Mouse (Mus musculus): Measurements from ENCODE around the gene Col1a2.
A peak's percentile ranks its signal among the peaks of the same experiment; 100 is the strongest.

The Col1a2 gene

DNA sequence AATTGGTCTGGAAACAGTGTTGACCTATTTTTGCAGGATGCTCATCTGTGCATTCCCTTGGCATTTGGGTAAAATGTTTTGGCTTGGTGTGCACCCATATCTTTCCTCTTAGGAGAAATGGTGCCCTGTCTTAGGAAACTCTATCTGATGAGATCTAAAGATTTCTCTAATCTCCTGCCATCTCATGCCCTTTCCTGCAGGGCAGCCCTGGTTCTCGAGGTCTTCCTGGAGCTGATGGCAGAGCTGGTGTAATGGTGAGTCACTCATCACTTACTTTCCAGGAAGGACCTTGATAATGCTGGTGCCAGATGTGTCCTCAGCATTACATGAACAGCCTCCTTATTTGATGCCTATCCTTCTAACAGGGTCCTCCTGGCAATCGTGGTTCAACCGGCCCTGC lies 16.4 kb downstream of the Col1a2 start:
- no peak for DNase-seq (ENCODE audit: low spot score in 2 of 2)

DNA sequence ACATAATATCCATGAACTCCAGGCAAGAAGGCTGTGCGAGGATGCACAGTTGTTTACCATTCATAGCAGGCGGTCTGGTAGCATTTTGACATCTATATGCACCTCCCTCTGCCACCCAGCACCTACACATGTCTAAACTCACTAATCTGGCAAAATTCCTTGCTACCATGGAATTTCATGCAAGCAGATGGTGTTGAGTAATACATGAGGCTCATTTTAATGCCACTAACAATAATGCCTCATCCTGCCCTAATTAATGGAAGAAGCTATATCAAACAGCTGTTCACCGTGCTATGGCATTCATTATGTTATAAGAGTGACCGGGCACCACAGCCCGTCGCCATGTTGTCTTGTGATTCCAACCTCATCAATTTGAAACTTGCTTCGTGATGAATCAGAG lies 23.8 kb downstream of the Col1a2 start:
- no peak for DNase-seq (ENCODE audit: low spot score in 2 of 2)

DNA sequence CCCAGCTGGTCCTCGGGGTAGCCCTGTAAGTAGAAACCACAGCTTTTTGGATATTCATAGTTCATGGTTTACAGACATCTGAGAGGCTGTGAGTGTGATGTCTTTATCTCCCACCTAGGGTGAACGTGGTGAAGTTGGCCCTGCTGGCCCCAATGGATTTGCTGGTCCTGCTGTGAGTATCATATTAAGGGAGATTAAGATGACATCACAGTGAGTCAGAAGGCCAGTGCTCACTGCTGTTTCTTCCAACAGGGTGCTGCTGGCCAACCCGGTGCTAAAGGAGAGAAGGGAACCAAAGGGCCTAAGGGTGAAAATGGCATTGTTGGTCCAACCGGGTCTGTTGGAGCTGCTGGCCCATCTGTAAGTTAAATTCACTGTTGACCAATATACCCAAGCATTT lies 26.4 kb downstream of the Col1a2 start:
- DNase-seq (ENCODE audit: low spot score in 2 of 2), result no peak

DNA sequence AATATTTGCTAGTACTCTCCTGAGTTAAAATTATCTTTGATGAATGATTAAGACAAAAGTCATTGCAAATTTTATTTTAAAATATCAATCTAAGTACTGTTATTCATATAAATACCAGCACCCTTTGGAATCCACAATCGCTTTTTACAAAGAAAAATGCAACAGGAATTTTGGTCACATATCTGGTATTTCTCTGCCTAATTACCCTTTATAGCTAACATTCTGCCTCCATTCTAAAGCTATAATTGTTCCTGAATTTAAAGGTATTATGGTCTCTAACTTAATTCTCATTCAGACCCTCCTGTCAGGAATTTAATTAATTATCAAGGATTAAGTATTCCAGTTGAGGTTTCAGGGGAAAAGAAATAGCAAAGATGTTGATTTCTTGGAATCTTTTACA lies 28.3 kb downstream of the Col1a2 start:
- no peak for DNase-seq (ENCODE audit: low spot score in 2 of 2)

DNA sequence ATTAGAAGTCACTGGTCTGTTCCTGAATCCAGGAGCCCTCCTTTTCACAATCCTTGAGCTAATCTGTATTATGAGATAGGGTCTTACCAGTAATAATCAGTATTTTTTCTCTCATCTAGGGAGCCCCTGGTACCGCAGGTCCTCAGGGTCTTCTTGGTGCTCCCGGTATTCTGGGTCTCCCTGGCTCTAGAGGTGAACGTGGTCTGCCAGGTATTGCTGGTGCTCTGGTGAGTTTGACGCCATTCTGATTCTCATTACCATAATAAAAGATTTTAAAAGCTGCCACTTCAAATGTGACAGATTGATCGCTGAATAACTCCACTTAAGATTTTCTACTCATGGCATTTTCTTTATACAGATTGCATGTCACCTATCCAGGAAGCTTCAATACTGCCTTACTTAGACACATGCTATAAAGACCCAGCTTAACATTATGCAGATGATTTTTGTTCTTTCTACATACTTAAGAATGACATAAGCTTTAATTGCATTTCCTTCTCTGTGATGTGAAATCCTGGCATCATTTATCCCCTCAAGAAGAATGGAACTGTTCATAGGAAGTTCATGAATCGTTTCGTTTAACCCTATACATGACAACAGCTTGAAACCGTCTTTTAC lies 30.0 kb downstream of the Col1a2 start:
- DNase-seq (ENCODE audit: low spot score in 2 of 2), result no peak

DNA sequence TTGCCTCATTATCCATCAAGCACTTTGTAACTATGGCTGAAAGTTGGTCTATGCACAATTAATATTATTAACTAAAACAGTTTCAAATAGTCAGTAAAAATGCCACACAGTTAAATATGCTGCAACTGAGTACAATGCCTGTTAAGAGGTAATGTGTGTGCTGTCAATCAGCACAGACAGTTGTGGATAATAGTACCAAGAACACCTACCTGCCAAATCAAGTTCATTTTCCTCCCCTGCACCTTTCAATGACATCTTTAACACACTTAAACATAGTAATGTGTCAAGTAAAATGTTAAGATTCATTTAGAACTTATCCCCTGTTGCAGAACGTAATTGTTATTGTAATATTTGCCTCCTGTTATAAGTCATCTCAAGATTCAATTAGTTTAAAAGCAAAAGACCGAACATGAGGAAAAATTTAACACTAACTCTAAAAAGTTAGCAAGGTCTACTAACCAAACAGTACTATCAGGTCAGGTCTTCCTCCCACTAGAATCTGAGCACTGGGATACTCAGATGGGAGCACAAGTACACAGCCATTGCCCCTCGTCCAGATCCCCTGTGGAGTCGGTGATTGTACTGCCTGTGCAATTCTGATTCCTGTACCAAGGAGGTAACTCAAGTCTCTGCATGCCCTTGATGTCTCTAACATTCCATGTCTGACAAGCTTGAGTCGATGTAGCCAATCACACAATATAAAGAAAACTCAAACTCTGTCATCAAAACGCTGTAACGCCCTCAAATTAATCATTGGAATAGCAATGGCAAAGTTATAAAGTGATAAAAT lies 37.5 kb downstream of the Col1a2 start:
- DNase-seq (ENCODE audit: low spot score in 2 of 2), result no peak

DNA sequence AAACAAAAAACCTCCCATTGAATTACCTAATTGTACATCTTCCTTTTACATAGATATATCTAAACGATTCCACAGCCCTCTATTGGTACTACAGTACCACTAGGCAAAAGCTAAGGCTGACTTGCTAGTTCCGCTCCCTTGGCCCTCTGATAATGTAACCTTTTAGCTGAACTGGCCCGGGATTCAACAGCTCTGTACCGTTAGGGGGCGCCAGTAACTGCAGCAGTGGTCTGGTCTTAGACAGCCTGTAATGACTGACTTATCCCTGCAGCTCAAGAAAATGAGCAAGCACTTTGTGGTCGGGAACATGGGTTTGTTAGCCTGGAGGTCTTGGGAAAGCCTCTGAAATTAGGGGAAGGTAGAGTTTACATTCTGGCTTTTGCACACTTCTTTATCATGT lies 39.9 kb downstream of the Col1a2 start:
- DNase-seq (ENCODE audit: low spot score in 2 of 2), result no peak

DNA sequence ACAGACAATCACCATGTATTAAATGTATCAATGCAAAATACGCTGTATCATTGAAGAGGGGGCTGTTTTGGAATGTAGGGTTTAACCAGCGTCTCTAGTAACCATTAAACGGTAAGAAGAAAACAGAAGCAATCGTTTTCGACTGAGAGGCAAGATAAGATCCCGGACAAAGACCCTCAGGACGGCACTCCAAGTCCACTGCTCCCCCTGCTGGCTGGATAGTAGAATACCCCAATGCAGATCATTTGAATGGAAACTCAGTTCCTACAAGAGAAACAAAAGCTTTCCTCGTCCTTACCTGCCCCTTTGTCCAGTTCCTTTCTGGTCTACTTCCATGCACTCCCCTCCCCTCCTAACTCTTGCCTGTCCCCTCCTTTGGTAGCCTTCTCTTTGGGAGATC lies 41.1 kb downstream of the Col1a2 start:
- peak in 1 of 2 experiments; percentile 54 for DNase-seq (ENCODE audit: low spot score in 2 of 2)

DNA sequence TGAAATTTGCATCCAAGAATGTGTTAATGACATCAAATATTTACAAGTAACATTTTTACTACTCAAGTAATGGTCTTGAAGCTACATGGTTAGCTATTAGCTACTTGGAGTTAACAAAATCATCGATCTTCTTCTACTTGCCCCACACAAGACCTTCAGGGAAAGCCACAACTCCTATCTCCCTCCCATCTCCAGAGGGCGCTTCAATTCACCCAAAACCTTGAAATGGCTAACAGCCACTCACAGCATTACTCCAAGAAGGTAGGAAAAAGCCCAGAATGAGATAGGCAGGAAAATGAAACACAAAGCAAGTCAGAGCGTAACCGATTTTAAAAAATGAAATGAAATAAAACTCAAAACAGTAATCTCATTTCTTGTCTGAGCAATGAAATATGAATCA lies 44.3 kb downstream of the Col1a2 start:
- DNase-seq (ENCODE audit: low spot score in 2 of 2), result no peak

DNA sequence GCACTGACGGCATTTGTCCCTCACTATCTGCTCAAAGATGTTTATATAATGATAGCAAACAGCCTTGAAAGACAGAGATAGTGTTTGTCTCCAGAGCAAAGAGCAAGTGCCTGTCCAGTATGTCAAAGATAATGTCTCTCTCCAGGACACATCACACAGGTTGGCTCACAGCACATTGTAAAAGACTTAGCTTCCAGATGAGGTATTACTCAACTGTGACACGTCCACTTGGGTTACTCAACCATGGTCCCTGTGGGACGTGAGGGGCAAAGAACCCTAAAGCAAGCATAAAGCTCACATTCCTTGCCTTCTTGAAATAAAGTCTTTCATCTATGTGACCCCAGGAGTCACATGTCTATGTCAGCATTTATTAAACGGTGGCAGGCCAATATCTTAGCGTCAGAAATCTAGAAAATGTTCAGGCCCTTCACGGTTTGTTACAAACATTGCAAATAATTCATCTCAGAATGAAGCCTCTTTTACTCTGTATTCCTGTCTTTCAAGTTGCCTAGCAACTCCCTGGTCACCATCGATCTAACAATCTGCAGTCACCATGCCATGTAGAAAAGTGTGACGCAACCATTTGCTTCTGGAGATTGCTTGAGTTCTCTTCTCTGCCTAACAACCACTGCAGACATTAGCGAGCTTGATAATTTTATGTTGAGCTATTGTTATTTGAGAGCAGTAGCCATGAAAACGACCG lies 45.4 kb downstream of the Col1a2 start:
- DNase-seq (ENCODE audit: low spot score in 2 of 2), result no peak

DNA sequence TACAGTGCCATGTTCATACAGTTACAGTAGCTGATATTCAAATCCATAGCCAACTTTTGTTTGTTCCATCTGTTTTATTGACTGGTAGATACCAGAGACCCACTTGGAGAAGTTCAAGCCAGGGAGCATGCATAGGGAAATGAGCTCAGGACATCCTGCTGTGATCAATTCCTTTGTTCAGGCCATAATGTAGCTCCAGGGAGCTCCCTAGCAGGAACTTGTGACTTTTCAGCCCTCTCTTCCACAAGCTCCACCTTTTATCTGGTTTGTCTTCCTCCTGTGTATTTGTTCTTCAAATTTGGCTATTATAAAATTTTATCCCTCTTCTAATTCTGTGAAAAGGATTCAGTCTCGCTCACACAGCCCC lies 45.9 kb downstream of the Col1a2 start:
- DNase-seq (ENCODE audit: low spot score in 2 of 2), result no peak

DNA sequence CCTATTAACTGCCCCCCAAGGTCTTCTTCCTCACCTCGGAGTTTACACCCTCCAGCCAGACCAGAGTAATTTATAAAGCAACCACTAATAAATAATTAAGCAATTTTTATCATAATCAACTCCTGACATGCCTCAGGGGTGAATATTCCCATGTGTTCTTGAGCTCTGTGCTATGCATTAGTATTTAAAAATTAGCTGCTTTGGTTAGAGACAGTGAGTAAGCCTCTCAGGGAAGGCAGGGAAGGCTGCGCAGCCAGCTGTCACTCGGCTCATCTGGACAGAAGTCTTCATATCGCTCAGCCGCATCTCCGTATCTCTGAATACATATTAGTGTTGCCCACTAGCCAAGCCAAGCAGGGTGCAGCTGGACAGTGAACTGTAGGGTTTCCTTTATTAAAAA lies 50.8 kb downstream of the Col1a2 start:
- DNase-seq (ENCODE audit: low spot score in 2 of 2), result no peak

DNA sequence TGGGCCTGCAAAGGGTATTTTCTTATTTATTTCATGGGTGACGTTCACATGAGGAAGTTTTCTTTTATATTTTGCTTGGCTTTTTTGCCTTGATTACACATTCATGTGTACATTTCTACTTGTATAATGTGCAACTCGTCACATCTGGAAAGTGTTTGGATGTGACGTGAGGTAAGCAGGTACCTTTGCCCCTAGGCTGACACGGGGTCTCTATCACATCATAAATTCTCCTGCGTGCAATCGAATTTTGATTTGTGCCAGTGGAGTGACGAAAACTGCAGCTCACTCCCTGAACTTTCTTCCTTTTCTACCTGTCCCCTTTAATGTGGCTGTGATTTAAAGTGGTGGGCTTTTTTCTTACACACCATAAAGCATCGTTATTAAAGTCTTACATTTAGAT lies 52.5 kb downstream of the Col1a2 start:
- DNase-seq (ENCODE audit: low spot score in 2 of 2), result no peak

DNA sequence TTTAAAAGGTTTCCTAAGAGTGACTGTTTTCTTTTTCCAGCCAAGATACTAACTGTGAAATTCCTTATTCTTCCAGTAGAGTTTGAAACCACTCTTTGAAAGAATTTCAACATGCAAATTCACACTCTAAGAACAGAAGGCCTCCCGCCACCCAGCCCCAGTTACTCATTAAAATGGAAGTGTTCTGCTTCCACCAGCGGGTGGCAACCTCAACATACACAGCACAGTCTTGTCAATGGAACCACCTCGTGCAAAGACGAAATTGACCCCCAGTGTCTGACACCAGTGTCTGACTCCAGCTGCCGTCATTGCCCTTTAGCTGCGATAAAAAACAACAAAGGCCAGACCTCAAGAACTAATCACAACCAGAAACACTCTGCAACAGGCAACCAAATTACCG lies 53.1 kb downstream of the Col1a2 start:
- DNase-seq (ENCODE audit: low spot score in 2 of 2), result peak in 1 of 2 experiments; percentile 31

DNA sequence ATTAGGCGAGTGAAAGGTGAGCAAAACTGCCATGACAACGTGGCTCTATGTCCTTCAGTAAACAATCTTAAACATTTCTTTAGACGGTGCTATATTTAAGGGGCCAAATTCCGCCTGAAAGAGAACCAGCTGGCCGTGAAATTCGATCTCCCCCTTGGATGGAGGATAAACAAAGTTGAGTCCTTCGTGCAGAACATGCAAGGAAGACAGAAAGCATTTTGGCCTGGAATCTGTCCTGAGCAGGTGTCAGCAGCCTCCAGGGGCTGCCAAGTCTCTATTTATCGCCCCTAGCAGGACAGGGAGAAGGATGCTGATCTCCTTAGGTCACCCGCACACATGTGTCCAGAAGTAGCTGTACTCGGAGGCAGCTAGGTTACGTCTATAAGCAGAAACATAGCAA lies 56.5 kb downstream of the Col1a2 start:
- no peak for DNase-seq (ENCODE audit: low spot score in 2 of 2)

DNA sequence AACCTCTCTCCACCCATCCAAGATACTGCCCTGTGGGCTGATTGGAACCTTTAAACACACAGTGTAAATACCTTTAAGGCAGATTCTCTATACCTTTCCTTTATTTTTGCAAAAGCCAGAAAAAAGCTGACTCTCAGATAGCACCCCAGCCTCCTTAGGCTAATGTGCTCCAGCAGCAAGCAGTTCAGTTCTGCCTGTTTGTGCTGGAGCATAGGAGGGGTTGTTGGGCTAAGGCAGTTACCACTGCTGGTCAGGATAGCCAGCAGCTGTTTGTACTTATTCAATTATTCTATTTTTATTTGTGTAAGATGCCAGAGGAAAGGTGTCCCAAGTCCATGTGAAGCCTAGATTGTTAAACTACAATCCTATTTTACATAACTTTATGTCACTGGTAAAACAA lies 57.0 kb downstream of the Col1a2 start:
- DNase-seq (ENCODE audit: low spot score in 2 of 2), result no peak

DNA sequence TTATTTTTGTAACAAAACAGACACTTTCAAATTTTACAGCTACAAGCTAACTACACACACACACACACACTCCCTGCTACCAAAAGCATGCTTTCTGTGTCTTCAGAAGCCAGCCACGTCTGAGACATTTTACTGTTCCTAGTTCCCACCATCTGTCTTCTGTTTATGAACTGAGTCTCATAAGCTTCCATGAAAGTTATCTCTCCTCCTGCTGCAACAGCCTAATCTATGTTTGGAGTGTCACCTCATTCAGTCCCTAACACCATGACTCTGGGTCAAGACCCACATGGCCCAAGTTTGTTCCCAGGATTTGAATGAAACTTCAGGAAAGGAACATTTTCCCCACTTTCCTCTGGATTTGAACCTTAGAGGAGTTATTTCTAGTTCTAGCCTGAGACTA lies 57.8 kb downstream of the Col1a2 start:
- no peak for DNase-seq (ENCODE audit: low spot score in 2 of 2)

DNA sequence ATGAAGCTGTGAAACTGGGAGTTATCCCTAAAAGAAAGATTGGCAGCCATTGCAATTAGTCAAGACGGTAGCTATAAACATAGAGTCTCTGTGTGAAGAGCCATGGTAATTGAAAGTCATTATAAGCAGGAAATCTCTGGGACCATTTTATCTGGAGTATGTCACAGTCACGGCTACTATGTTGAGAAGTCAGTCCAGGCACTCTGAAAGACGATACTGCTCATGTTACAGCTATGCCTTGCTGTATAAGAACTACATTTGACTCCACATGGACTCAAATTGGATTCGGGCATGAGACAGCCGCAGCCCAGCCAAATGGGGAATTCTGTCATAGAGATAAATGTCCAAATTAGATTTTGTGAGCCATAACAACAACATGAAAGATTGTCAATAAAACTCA lies 58.9 kb downstream of the Col1a2 start:
- DNase-seq (ENCODE audit: low spot score in 2 of 2), result no peak

DNA sequence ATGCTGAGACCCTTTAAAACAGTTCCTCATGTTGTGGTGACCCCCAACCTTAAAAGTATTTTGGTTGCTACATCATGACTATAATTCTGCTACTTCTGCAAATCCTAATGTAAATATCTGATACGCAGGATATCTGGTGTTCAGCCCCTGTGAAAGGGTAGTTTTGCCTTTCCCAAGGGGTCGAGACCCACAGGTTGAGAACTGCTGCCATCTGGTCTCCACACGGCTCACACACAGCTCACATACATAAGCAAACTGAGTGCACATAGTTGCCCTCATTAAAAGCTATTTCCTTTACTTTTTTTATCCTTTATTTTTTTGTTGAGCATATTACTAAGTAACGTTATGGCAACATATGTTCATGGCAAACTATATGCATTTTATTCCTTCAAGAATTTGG lies 65.8 kb downstream of the Col1a2 start:
- DNase-seq (ENCODE audit: low spot score in 2 of 2), result no peak

DNA sequence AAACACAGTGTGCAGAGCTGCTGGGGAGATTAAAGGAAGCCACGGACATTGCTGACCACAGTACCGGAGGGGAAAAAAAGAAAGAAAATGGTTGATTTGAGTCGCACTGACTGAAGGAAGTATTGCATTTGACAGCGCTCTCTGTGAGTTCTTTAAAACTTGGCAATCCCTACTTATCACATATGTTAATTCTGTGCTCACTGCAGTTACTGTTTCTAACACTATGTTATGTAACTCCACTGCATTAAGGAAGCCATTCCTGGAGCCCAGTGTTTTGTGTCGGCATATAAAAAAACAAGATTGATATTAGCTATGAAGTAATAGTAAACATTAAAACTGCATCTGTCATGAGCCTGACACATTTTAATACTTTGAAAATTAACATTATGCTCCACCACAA lies 73.1 kb downstream of the Col1a2 start:
- no peak for DNase-seq (ENCODE audit: low spot score in 2 of 2)

DNA sequence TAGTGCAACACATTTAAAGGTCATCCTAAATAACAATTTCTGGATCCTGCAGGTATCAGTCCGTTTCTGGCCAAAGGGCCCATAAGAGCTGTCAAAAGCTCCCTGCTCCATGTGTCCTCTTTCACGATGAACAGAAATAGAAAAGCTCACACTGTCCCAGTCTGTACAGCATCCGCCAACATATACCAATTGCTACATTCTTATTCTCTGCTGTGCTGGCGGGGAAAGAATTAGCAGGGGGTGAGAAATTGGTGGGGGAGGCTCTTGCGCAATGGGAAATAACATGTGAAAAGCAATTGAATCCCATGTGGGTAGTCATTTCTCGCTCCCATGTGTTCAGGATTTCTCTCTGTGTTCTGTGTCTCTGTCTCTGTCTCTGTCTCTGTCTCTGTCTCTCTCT lies 73.7 kb downstream of the Col1a2 start:
- no peak for DNase-seq (ENCODE audit: low spot score in 2 of 2)

DNA sequence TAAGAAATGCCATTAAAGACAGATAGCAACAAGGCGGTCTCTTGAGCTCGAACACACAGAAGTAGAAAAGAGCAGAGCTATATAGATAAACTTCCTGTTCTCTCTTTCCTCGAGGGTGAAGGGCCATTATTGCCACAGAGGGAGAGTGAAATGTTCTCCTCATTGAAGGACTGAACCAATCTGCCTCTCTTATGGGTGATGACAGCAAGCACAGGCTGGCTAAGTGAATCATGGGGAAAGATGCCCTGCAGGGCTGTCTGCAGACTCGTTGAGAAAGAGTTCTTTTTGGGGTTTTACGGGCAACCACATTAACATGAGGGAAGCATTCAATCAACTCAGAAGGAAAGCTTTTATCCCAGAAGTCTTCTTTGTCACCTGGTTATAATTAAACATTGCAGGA lies 75.0 kb downstream of the Col1a2 start:
- no peak for DNase-seq (ENCODE audit: low spot score in 2 of 2)

DNA sequence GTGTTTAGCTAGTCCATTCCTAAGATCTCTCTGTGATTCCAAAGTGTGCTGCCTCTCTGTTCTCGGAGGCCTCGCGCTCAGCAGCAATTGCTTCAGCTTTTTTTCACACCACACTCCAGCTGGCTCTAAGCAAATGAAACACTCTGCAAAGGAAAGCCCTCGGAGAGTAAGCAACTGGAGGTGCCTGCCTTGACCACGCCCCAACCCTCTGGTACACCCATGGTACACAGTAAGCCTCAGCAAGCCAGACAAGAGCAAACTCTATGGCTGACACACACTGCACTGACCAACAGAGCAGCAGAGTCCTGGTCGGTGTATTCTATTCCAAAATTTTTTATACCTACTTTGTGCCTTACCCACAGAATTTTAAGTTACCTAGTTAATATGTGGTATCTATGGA lies 78.9 kb downstream of the Col1a2 start:
- DNase-seq (ENCODE audit: low spot score in 2 of 2), result no peak
